Mouse (Mus musculus): ENCODE data around the gene Gm11032. TPM values are rescaled to one million over a fixed set of nuclear protein-coding genes. Genes with fewer than 3 reads are reported as not detected.
"Not testable (repeated sequence)": the region's sequence is repeated elsewhere in the genome, so short reads cannot be mapped to it uniquely, and the experiment has no call there.

Gene Gm11032
- polyA plus RNA-seq, 1 experiment from 2014 or later = not detected

GRCm38 (mm10) chr11:4636782-4637342, 17.0 kb downstream of the Gm11032 start:
- Histone ChIP-seq H3K9me3 (replicated peaks; ENCODE audit: control insufficient read depth, low read length) (no peaks in the 10 kb centered on the region), H3K4me3 (replicated peaks; ENCODE audit: low read length) (peak overlapping the region; percentile 76), H3K9ac (ENCODE audit: low read length) (peak overlapping the region; percentile 75), H3K4me2 (ENCODE audit: low read depth, low read length) (peak overlapping the region; percentile 79), H3K27ac (ENCODE audit: low read length) (peak overlapping the region; percentile 89), H3K4me1 (ENCODE audit: control insufficient read depth, insufficient read depth, low read length) (peaks cover 13% of the 10 kb centered on the region), H3K36me3 (ENCODE audit: control insufficient read depth, insufficient read depth, low read length) (no peaks in the 10 kb centered on the region), H3K27me3 (ENCODE audit: control insufficient read depth, insufficient read depth, low read length) (no peaks in the 10 kb centered on the region)
- WGBS = 46% methylated on average over 5 of the region's 5 CpGs
- ATAC-seq (ENCODE audit: insufficient read depth, low FRiP score) = no peak

GRCm38 (mm10) chr11:4637534-4638234, 17.8 kb downstream of the Gm11032 start, which contains the start of gene Ascc2:
Ascc2 (plus strand) TSS chr11:4637747.
- Histone ChIP-seq H3K4me3 (replicated peaks; ENCODE audit: low read length) (peak within 1 kb of the TSS; percentile 76), H3K36me3 (ENCODE audit: control insufficient read depth, insufficient read depth, low read length) (no peaks in the 10 kb centered on the region), H3K4me2 (ENCODE audit: low read depth, low read length) (peak within 1 kb of the TSS; percentile 79), H3K27me3 (ENCODE audit: control insufficient read depth, insufficient read depth, low read length) (no peaks in the 10 kb centered on the region), H3K27ac (ENCODE audit: low read length) (peak within 1 kb of the TSS; percentile 89), H3K9me3 (replicated peaks; ENCODE audit: control insufficient read depth, low read length) (no peaks in the 10 kb centered on the region), H3K9ac (ENCODE audit: low read length) (peak within 1 kb of the TSS; percentile 75), H3K4me1 (ENCODE audit: control insufficient read depth, insufficient read depth, low read length) (peaks cover 13% of the 10 kb centered on the region)
- under 1% methylated on average over 33 of the region's 35 CpGs for WGBS
- ATAC-seq (ENCODE audit: insufficient read depth, low FRiP score) = peak; percentile 97

- H3K27ac ChIP-seq (ENCODE audit: low read length) = no peak overlapping the region
Measured at GRCm38 (mm10) chr11:4638261-4638660, 18.4 kb downstream of the Gm11032 start.

GRCm38 (mm10) chr11:4641185-4641584, 21.3 kb downstream of the Gm11032 start:
- Histone ChIP-seq H3K9ac (ENCODE audit: low read length) (no peak overlapping the region), H3K4me3 (replicated peaks; ENCODE audit: low read length) (no peak overlapping the region), H3K4me2 (ENCODE audit: low read depth, low read length) (no peak overlapping the region), H3K9me3 (replicated peaks; ENCODE audit: control insufficient read depth, low read length) (no peaks in the 10 kb centered on the region), H3K4me1 (ENCODE audit: control insufficient read depth, insufficient read depth, low read length) (peaks cover 13% of the 10 kb centered on the region), H3K27ac (ENCODE audit: low read length) (no peak overlapping the region), H3K36me3 (ENCODE audit: control insufficient read depth, insufficient read depth, low read length) (no peaks in the 10 kb centered on the region), H3K27me3 (ENCODE audit: control insufficient read depth, insufficient read depth, low read length) (no peaks in the 10 kb centered on the region)
- no peak for ATAC-seq (ENCODE audit: insufficient read depth, low FRiP score)

More at GRCm38 (mm10) chr11:4638261-4638660, 18.4 kb downstream of the Gm11032 start:
- H3K36me3 ChIP-seq (ENCODE audit: control insufficient read depth, insufficient read depth, low read length) = no peaks in the 10 kb centered on the region
- H3K4me2 ChIP-seq (ENCODE audit: low read depth, low read length) = peak overlapping the region; percentile 79
- ATAC-seq (ENCODE audit: insufficient read depth, low FRiP score) = no peak
- H3K4me1 ChIP-seq (ENCODE audit: control insufficient read depth, insufficient read depth, low read length) = peaks cover 13% of the 10 kb centered on the region
- H3K9me3 ChIP-seq (replicated peaks; ENCODE audit: control insufficient read depth, low read length) = no peaks in the 10 kb centered on the region
- H3K27me3 ChIP-seq (ENCODE audit: control insufficient read depth, insufficient read depth, low read length) = no peaks in the 10 kb centered on the region
- H3K9ac ChIP-seq (ENCODE audit: low read length) = peak overlapping the region; percentile 75
- H3K4me3 ChIP-seq (replicated peaks; ENCODE audit: low read length) = peak overlapping the region; percentile 76
- 17% methylated on average over 7 of the region's 7 CpGs for WGBS

GRCm38 (mm10) chr11:4643722-4644121, 23.9 kb downstream of the Gm11032 start:
- no peaks in the 10 kb centered on the region for H3K27me3 ChIP-seq (ENCODE audit: control insufficient read depth, insufficient read depth, low read length)
- no peak overlapping the region for H3K9ac ChIP-seq (ENCODE audit: low read length)
- H3K4me3 ChIP-seq (replicated peaks; ENCODE audit: low read length) = no peak overlapping the region
- 65% methylated on average over 5 of the region's 5 CpGs for WGBS
- H3K27ac ChIP-seq (ENCODE audit: low read length) = no peak overlapping the region
- H3K4me1 ChIP-seq (ENCODE audit: control insufficient read depth, insufficient read depth, low read length) = no peaks in the 10 kb centered on the region
- no peak overlapping the region for H3K4me2 ChIP-seq (ENCODE audit: low read depth, low read length)
- peaks cover 4% of the 10 kb centered on the region; the same call in 1 of the 2 replicates for H3K36me3 ChIP-seq (ENCODE audit: control insufficient read depth, insufficient read depth, low read length)
- ATAC-seq (ENCODE audit: insufficient read depth, low FRiP score) = no peak
- no peaks in the 10 kb centered on the region for H3K9me3 ChIP-seq (replicated peaks; ENCODE audit: control insufficient read depth, low read length)

GRCm38 (mm10) chr11:4645180-4645579, 25.3 kb downstream of the Gm11032 start:
- not testable (repeated sequence) for H3K27me3 ChIP-seq (ENCODE audit: control insufficient read depth, insufficient read depth, low read length); H3K9ac ChIP-seq (ENCODE audit: low read length); H3K36me3 ChIP-seq (ENCODE audit: control insufficient read depth, insufficient read depth, low read length); ATAC-seq (ENCODE audit: insufficient read depth, low FRiP score); H3K4me2 ChIP-seq (ENCODE audit: low read depth, low read length); H3K4me1 ChIP-seq (ENCODE audit: control insufficient read depth, insufficient read depth, low read length); H3K9me3 ChIP-seq (replicated peaks; ENCODE audit: control insufficient read depth, low read length); H3K27ac ChIP-seq (ENCODE audit: low read length); H3K4me3 ChIP-seq (replicated peaks; ENCODE audit: low read length)
- 88% methylated on average over 4 of the region's 6 CpGs for WGBS

GRCm38 (mm10) chr11:4646409-4646808, 26.5 kb downstream of the Gm11032 start:
- peaks cover 4% of the 10 kb centered on the region; the same call in 1 of the 2 replicates for H3K36me3 ChIP-seq (ENCODE audit: control insufficient read depth, insufficient read depth, low read length)

GRCm38 (mm10) chr11:4659818-4660217, 40.0 kb downstream of the Gm11032 start:
- H3K9ac ChIP-seq (ENCODE audit: low read length) = no peak overlapping the region
- no peaks in the 10 kb centered on the region for H3K4me1 ChIP-seq (ENCODE audit: control insufficient read depth, insufficient read depth, low read length)
- ATAC-seq (ENCODE audit: insufficient read depth, low FRiP score) = no peak
- H3K36me3 ChIP-seq (ENCODE audit: control insufficient read depth, insufficient read depth, low read length) = 0 out of 2 replicates have a peak, but pooled peaks cover 5% of the 10 kb centered on the region
- H3K4me3 ChIP-seq (replicated peaks; ENCODE audit: low read length) = no peak overlapping the region
- H3K27ac ChIP-seq (ENCODE audit: low read length) = no peak overlapping the region; the same call in 1 of the 2 replicates
- 68% methylated on average over 1 of the region's 1 CpGs for WGBS
- no peaks in the 10 kb centered on the region for H3K27me3 ChIP-seq (ENCODE audit: control insufficient read depth, insufficient read depth, low read length)
- H3K4me2 ChIP-seq (ENCODE audit: low read depth, low read length) = no peak overlapping the region
- H3K9me3 ChIP-seq (replicated peaks; ENCODE audit: control insufficient read depth, low read length) = no peaks in the 10 kb centered on the region

More at GRCm38 (mm10) chr11:4646409-4646808, 26.5 kb downstream of the Gm11032 start:
- Histone ChIP-seq H3K9ac (ENCODE audit: low read length) (no peak overlapping the region), H3K4me1 (ENCODE audit: control insufficient read depth, insufficient read depth, low read length) (no peaks in the 10 kb centered on the region), H3K27me3 (ENCODE audit: control insufficient read depth, insufficient read depth, low read length) (no peaks in the 10 kb centered on the region), H3K4me2 (ENCODE audit: low read depth, low read length) (no peak overlapping the region), H3K27ac (ENCODE audit: low read length) (no peak overlapping the region), H3K9me3 (replicated peaks; ENCODE audit: control insufficient read depth, low read length) (no peaks in the 10 kb centered on the region), H3K4me3 (replicated peaks; ENCODE audit: low read length) (no peak overlapping the region)
- no peak for ATAC-seq (ENCODE audit: insufficient read depth, low FRiP score)
- 69% methylated on average over 9 of the region's 9 CpGs for WGBS

- Histone ChIP-seq H3K27ac (ENCODE audit: low read length) (peak overlapping the region; percentile 41; the same call in 1 of the 2 replicates), H3K9me3 (replicated peaks; ENCODE audit: control insufficient read depth, low read length) (no peaks in the 10 kb centered on the region), H3K27me3 (ENCODE audit: control insufficient read depth, insufficient read depth, low read length) (no peaks in the 10 kb centered on the region), H3K36me3 (ENCODE audit: control insufficient read depth, insufficient read depth, low read length) (0 out of 2 replicates have a peak, but pooled peaks cover 5% of the 10 kb centered on the region), H3K4me3 (replicated peaks; ENCODE audit: low read length) (no peak overlapping the region), H3K4me1 (ENCODE audit: control insufficient read depth, insufficient read depth, low read length) (no peaks in the 10 kb centered on the region), H3K9ac (ENCODE audit: low read length) (no peak overlapping the region), H3K4me2 (ENCODE audit: low read depth, low read length) (no peak overlapping the region)
- ATAC-seq (ENCODE audit: insufficient read depth, low FRiP score) = no peak
- 79% methylated on average over 7 of the region's 7 CpGs for WGBS
Measured at GRCm38 (mm10) chr11:4660309-4661025, 40.6 kb downstream of the Gm11032 start.
